Mouse (Mus musculus): Measurements from ENCODE around the gene 4933411K16Rik. TPM values are rescaled to one million over a fixed set of nuclear protein-coding genes. Genes with fewer than 3 reads are reported as not detected.

The 4933411K16Rik gene
- total and polyA plus RNA-seq, 3 experiments, result 0.10 TPM; not detected in 2

- Histone ChIP-seq H3K4me1 (ENCODE audit: control insufficient read depth in 1 of 2, insufficient read depth in 2 of 2, low read length in 2 of 2) (no peaks in the 10 kb centered on the region), H3K79me2 (ENCODE audit: control insufficient read depth, insufficient read depth, low read length, poor library complexity) (no peaks in the 10 kb centered on the region), H3K9me3 (replicated peaks; ENCODE audit: insufficient read depth, low read length) (no peaks in the 10 kb centered on the region), H3K27ac (ENCODE audit: control insufficient read depth, low read depth, low read length) (no peak overlapping the region), H3K27me3 (ENCODE audit: control insufficient read depth in 1 of 2, insufficient read depth in 2 of 2, low read length in 2 of 2) (peaks cover 17 to 33% of the 10 kb centered on the region in 2 experiments), H3K9ac (ENCODE audit: control insufficient read depth, low read depth, low read length, poor library complexity, severe bottlenecking) (no peak overlapping the region), H3K4me3 (ENCODE audit: control insufficient read depth in 1 of 2, insufficient read depth in 1 of 2, low read depth in 2 of 2, low read length in 2 of 2) (no peak overlapping the region), H3K36me3 (ENCODE audit: control insufficient read depth in 1 of 2, insufficient read depth in 2 of 2, low read length in 2 of 2) (no peaks in the 10 kb centered on the region)
- no peak for DNase-seq (ENCODE audit: low read depth, low spot score)
- TF ChIP-seq MYB (IDR thresholded peaks at IDR 0.05; ENCODE audit: low read depth, low read length) (no peak), GATA1 (IDR thresholded peaks at IDR 0.05; ENCODE audit: low read depth, low read length) (no peak), CHD1 (IDR thresholded peaks at IDR 0.05; ENCODE audit: low read depth, low read length) (no peak), CHD2 (IDR thresholded peaks at IDR 0.05; ENCODE audit: low read length) (no peak)
These were observed 3.8 kb downstream of the 4933411K16Rik start for GRCm38 (mm10) chr19:42055881-42056280.

GRCm38 (mm10) chr19:42056719-42057409 is 4.8 kb downstream of the 4933411K16Rik start:
- Histone ChIP-seq H3K27ac (ENCODE audit: control insufficient read depth, low read depth, low read length) (no peak overlapping the region), H3K9me3 (replicated peaks; ENCODE audit: insufficient read depth, low read length) (no peaks in the 10 kb centered on the region), H3K4me1 (ENCODE audit: control insufficient read depth in 1 of 2, insufficient read depth in 2 of 2, low read length in 2 of 2) (no peaks in the 10 kb centered on the region), H3K79me2 (ENCODE audit: control insufficient read depth, insufficient read depth, low read length, poor library complexity) (no peaks in the 10 kb centered on the region), H3K36me3 (ENCODE audit: control insufficient read depth in 1 of 2, insufficient read depth in 2 of 2, low read length in 2 of 2) (no peaks in the 10 kb centered on the region), H3K9ac (ENCODE audit: control insufficient read depth, low read depth, low read length, poor library complexity, severe bottlenecking) (no peak overlapping the region), H3K27me3 (ENCODE audit: control insufficient read depth in 1 of 2, insufficient read depth in 2 of 2, low read length in 2 of 2) (peaks cover 19 to 33% of the 10 kb centered on the region in 2 experiments), H3K4me3 (ENCODE audit: control insufficient read depth in 1 of 2, insufficient read depth in 1 of 2, low read depth in 2 of 2, low read length in 2 of 2) (no peak overlapping the region)
- TF ChIP-seq MAZ (IDR thresholded peaks at IDR 0.05; ENCODE audit: low read depth, low read length) (no peak), NELFE (IDR thresholded peaks at IDR 0.05; ENCODE audit: low read depth, low read length) (no peak), NRF1 (IDR thresholded peaks at IDR 0.05; ENCODE audit: insufficient read depth, low read depth, low read length, poor library complexity, severe bottlenecking) (no peak), TCF12 (IDR thresholded peaks at IDR 0.05; ENCODE audit: low read depth, low read length) (no peak), JUND (IDR thresholded peaks at IDR 0.05; ENCODE audit: low read depth, low read length) (no peak), ZKSCAN1 (IDR thresholded peaks at IDR 0.05; ENCODE audit: low read depth, low read length) (no peak), ZC3H11A (IDR thresholded peaks at IDR 0.05; ENCODE audit: low read depth, low read length) (no peak), TBP (IDR thresholded peaks at IDR 0.05; ENCODE audit: low read depth, low read length) (no peak), CHD2 (IDR thresholded peaks at IDR 0.05; ENCODE audit: low read length) (no peak), USF2 (IDR thresholded peaks at IDR 0.05; ENCODE audit: borderline replicate concordance in 1 of 2, insufficient read depth in 1 of 2, low read depth in 1 of 2, low read length in 2 of 2) (no peak), EP300 (IDR thresholded peaks at IDR 0.05; ENCODE audit: low read depth in 1 of 2, low read length in 2 of 2) (no peak), SIN3A (IDR thresholded peaks at IDR 0.05; ENCODE audit: low read length) (no peak), ETS1 (IDR thresholded peaks at IDR 0.05; ENCODE audit: low read depth, low read length) (no peak), MEF2A (IDR thresholded peaks at IDR 0.05; ENCODE audit: extremely low read depth, insufficient replicate concordance, low read depth, low read length, poor library complexity, severe bottlenecking) (no peak), MAFK (IDR thresholded peaks at IDR 0.05; ENCODE audit: borderline replicate concordance, low read depth, low read length) (no peak), ZMIZ1 (IDR thresholded peaks at IDR 0.05; ENCODE audit: low read depth, low read length) (no peak)
- DNase-seq (ENCODE audit: low read depth, low spot score), result no peak

Measured in MEL (cell line).